Mouse (Mus musculus): ENCODE results near the gene Gm10681. TPM values are rescaled to one million over a fixed set of nuclear protein-coding genes. Genes with fewer than 3 reads are reported as not detected.
"Not testable (repeated sequence)": the region's sequence is repeated elsewhere in the genome, so short reads cannot be mapped to it uniquely, and the experiment has no call there.

The Gm10681 gene
- polyA plus RNA-seq, 1 experiment from 2014 or later, result not detected

DNA sequence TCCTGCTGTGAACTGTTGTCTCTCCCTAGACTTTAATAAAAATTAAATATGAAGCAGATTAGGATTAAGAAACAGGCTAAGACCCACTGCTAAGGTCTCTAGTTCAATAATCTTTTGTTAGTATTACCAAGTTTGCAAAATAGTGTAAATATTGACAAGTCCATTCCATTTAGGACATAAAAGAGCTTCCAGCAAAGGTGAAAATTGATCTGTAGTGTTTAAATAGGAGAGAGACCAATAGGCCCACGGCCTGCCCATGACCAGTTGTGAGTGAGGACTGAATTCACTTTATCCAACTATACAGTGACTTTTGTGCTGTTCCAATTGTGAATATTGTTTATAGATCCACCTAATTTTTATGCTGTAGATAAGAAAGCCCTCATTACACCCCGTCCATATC, 886 bp downstream of the Gm10681 start:
- Histone ChIP-seq H3K27me3 (ENCODE audit: control insufficient read depth, insufficient read depth, low read length) (no peaks in the 10 kb centered on the region), H3K9me3 (ENCODE audit: control insufficient read depth, low read length) (no peaks in the 10 kb centered on the region), H3K36me3 (ENCODE audit: control insufficient read depth, insufficient read depth, low read length) (no peaks in the 10 kb centered on the region), H3K4me2 (ENCODE audit: low read depth, severe bottlenecking) (no peak overlapping the region), H3K4me1 (ENCODE audit: control insufficient read depth, insufficient read depth, low read length) (no peaks in the 10 kb centered on the region), H3K9ac (ENCODE audit: low read length) (no peak overlapping the region), H3K27ac (replicated peaks; ENCODE audit: low read depth, low read length) (no peak overlapping the region), H3K4me3 (ENCODE audit: low read depth, low read length) (no peak overlapping the region)
- ATAC-seq (ENCODE audit: insufficient number of reproducible peaks, low FRiP score, low TSS enrichment, low read depth) (no peak), DNase-seq (ENCODE audit: low spot score) (no peak)
- WGBS, result 78% methylated on average over 2 of the region's 2 CpGs

GRCm38 (mm10) chr3:98582622-98583021, 6.0 kb downstream of the Gm10681 start:
- H3K9ac ChIP-seq (ENCODE audit: low read length); H3K9me3 ChIP-seq (ENCODE audit: control insufficient read depth, low read length); ATAC-seq (ENCODE audit: insufficient number of reproducible peaks, low FRiP score, low TSS enrichment, low read depth); H3K27ac ChIP-seq (replicated peaks; ENCODE audit: low read depth, low read length); H3K36me3 ChIP-seq (ENCODE audit: control insufficient read depth, insufficient read depth, low read length); H3K4me3 ChIP-seq (ENCODE audit: low read depth, low read length); H3K4me1 ChIP-seq (ENCODE audit: control insufficient read depth, insufficient read depth, low read length); H3K27me3 ChIP-seq (ENCODE audit: control insufficient read depth, insufficient read depth, low read length); H3K4me2 ChIP-seq (ENCODE audit: low read depth, severe bottlenecking); DNase-seq (ENCODE audit: low spot score): not testable (repeated sequence)

GRCm38 (mm10) chr3:98582202-98582601, 6.4 kb downstream of the Gm10681 start:
- not testable (repeated sequence) for H3K27me3 ChIP-seq (ENCODE audit: control insufficient read depth, insufficient read depth, low read length); H3K4me2 ChIP-seq (ENCODE audit: low read depth, severe bottlenecking); ATAC-seq (ENCODE audit: insufficient number of reproducible peaks, low FRiP score, low TSS enrichment, low read depth); H3K9me3 ChIP-seq (ENCODE audit: control insufficient read depth, low read length); H3K4me1 ChIP-seq (ENCODE audit: control insufficient read depth, insufficient read depth, low read length); H3K27ac ChIP-seq (replicated peaks; ENCODE audit: low read depth, low read length); H3K4me3 ChIP-seq (ENCODE audit: low read depth, low read length); H3K9ac ChIP-seq (ENCODE audit: low read length); DNase-seq (ENCODE audit: low spot score); H3K36me3 ChIP-seq (ENCODE audit: control insufficient read depth, insufficient read depth, low read length)
- WGBS, result no CpG with 5 or more reads among the region's 1 CpGs

DNA sequence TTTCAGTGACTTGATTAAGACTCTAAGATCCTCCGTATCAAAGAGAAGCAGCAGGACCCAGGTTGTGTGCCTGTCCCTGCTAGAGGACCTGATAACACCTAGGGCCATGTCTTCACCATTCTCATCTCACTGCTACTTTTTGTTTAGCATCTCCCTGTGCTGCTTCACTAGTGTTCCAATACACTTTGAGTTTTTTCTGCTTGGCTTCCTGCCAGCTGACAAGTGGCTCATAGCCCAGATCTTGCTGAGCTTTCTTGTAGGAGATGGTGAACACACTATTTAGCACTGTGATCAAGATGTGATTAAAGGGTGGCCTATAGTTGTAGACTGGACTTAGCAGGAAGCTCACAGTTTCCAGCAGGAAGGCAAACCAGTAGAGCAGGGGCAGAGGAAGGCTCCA, 7.6 kb downstream of the Gm10681 start:
- not testable (repeated sequence) for H3K36me3 ChIP-seq (ENCODE audit: control insufficient read depth, insufficient read depth, low read length); H3K27me3 ChIP-seq (ENCODE audit: control insufficient read depth, insufficient read depth, low read length); DNase-seq (ENCODE audit: low spot score); H3K27ac ChIP-seq (replicated peaks; ENCODE audit: low read depth, low read length); ATAC-seq (ENCODE audit: insufficient number of reproducible peaks, low FRiP score, low TSS enrichment, low read depth); H3K4me2 ChIP-seq (ENCODE audit: low read depth, severe bottlenecking); H3K9me3 ChIP-seq (ENCODE audit: control insufficient read depth, low read length); H3K4me3 ChIP-seq (ENCODE audit: low read depth, low read length); H3K4me1 ChIP-seq (ENCODE audit: control insufficient read depth, insufficient read depth, low read length); H3K9ac ChIP-seq (ENCODE audit: low read length)
- WGBS, result no CpG with 5 or more reads among the region's 1 CpGs

GRCm38 (mm10) chr3:98567717-98568116, 20.9 kb downstream of the Gm10681 start:
- H3K4me1 ChIP-seq (ENCODE audit: control insufficient read depth, insufficient read depth, low read length); H3K27ac ChIP-seq (replicated peaks; ENCODE audit: low read depth, low read length); H3K9ac ChIP-seq (ENCODE audit: low read length); DNase-seq (ENCODE audit: low spot score); H3K27me3 ChIP-seq (ENCODE audit: control insufficient read depth, insufficient read depth, low read length); H3K4me3 ChIP-seq (ENCODE audit: low read depth, low read length); H3K9me3 ChIP-seq (ENCODE audit: control insufficient read depth, low read length); H3K36me3 ChIP-seq (ENCODE audit: control insufficient read depth, insufficient read depth, low read length); H3K4me2 ChIP-seq (ENCODE audit: low read depth, severe bottlenecking); ATAC-seq (ENCODE audit: insufficient number of reproducible peaks, low FRiP score, low TSS enrichment, low read depth): not testable (repeated sequence)
- 89% methylated on average over 2 of the region's 2 CpGs for WGBS

- not testable (repeated sequence) for H3K4me3 ChIP-seq (ENCODE audit: low read depth, low read length); H3K4me2 ChIP-seq (ENCODE audit: low read depth, severe bottlenecking); H3K36me3 ChIP-seq (ENCODE audit: control insufficient read depth, insufficient read depth, low read length); H3K27me3 ChIP-seq (ENCODE audit: control insufficient read depth, insufficient read depth, low read length); DNase-seq (ENCODE audit: low spot score); H3K4me1 ChIP-seq (ENCODE audit: control insufficient read depth, insufficient read depth, low read length); ATAC-seq (ENCODE audit: insufficient number of reproducible peaks, low FRiP score, low TSS enrichment, low read depth); H3K27ac ChIP-seq (replicated peaks; ENCODE audit: low read depth, low read length); H3K9ac ChIP-seq (ENCODE audit: low read length); H3K9me3 ChIP-seq (ENCODE audit: control insufficient read depth, low read length)
- no CpG with 5 or more reads among the region's 3 CpGs for WGBS
Observed at GRCm38 (mm10) chr3:98564894-98565293, 23.7 kb downstream of the Gm10681 start.

DNA sequence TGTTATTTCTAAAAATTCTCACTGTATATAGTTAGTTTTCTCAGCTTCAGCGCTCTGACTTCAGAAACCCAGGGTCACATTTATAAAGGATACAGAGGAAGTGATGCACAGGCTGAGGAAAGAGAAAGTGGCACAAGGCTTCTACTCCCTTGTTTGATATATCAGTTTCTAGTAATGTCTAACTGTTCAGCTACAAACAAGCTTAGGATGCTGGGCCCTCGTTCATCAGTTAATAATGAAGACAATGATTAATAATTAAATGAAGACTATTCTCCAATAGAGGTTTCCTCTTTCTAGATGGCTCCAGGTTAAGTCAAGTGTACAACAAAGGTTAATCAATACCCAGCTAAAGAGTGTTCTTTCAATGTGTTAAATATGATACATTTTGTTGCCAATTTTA, 24.8 kb downstream of the Gm10681 start:
- not testable (repeated sequence) for H3K4me3 ChIP-seq (ENCODE audit: low read depth, low read length); H3K27me3 ChIP-seq (ENCODE audit: control insufficient read depth, insufficient read depth, low read length); H3K27ac ChIP-seq (replicated peaks; ENCODE audit: low read depth, low read length); DNase-seq (ENCODE audit: low spot score); H3K9me3 ChIP-seq (ENCODE audit: control insufficient read depth, low read length); H3K4me2 ChIP-seq (ENCODE audit: low read depth, severe bottlenecking); H3K36me3 ChIP-seq (ENCODE audit: control insufficient read depth, insufficient read depth, low read length); H3K9ac ChIP-seq (ENCODE audit: low read length); ATAC-seq (ENCODE audit: insufficient number of reproducible peaks, low FRiP score, low TSS enrichment, low read depth); H3K4me1 ChIP-seq (ENCODE audit: control insufficient read depth, insufficient read depth, low read length)
- no CpG with 5 or more reads among the region's 2 CpGs for WGBS

GRCm38 (mm10) chr3:98560711-98561110, 27.9 kb downstream of the Gm10681 start:
- H3K4me1 ChIP-seq (ENCODE audit: control insufficient read depth, insufficient read depth, low read length); H3K9ac ChIP-seq (ENCODE audit: low read length); H3K36me3 ChIP-seq (ENCODE audit: control insufficient read depth, insufficient read depth, low read length); H3K27me3 ChIP-seq (ENCODE audit: control insufficient read depth, insufficient read depth, low read length); H3K27ac ChIP-seq (replicated peaks; ENCODE audit: low read depth, low read length); H3K4me2 ChIP-seq (ENCODE audit: low read depth, severe bottlenecking); H3K9me3 ChIP-seq (ENCODE audit: control insufficient read depth, low read length); ATAC-seq (ENCODE audit: insufficient number of reproducible peaks, low FRiP score, low TSS enrichment, low read depth); DNase-seq (ENCODE audit: low spot score); H3K4me3 ChIP-seq (ENCODE audit: low read depth, low read length): not testable (repeated sequence)
- no CpG with 5 or more reads among the region's 5 CpGs for WGBS

- H3K9me3 ChIP-seq (ENCODE audit: control insufficient read depth, low read length); H3K4me1 ChIP-seq (ENCODE audit: control insufficient read depth, insufficient read depth, low read length); H3K27me3 ChIP-seq (ENCODE audit: control insufficient read depth, insufficient read depth, low read length); H3K27ac ChIP-seq (replicated peaks; ENCODE audit: low read depth, low read length); DNase-seq (ENCODE audit: low spot score); H3K36me3 ChIP-seq (ENCODE audit: control insufficient read depth, insufficient read depth, low read length); H3K4me2 ChIP-seq (ENCODE audit: low read depth, severe bottlenecking); ATAC-seq (ENCODE audit: insufficient number of reproducible peaks, low FRiP score, low TSS enrichment, low read depth); H3K4me3 ChIP-seq (ENCODE audit: low read depth, low read length); H3K9ac ChIP-seq (ENCODE audit: low read length): not testable (repeated sequence)
- no CpG with 5 or more reads among the region's 1 CpGs for WGBS
Observed at GRCm38 (mm10) chr3:98550832-98551231, 37.8 kb downstream of the Gm10681 start.
